Mouse (Mus musculus) MEL (cell line): ENCODE data around the gene Adgrb3. TPM values are rescaled to one million over a fixed set of nuclear protein-coding genes. Genes with fewer than 3 reads are reported as not detected.

Experiments
- DNase-seq: peaks from one replicate; pipeline ENCODE4 v3.0.0; 2011; ENCODE audit warnings: low read depth, low spot score
- H3K27ac ChIP-seq: 2 replicates; pipeline ENCODE4 v1.5.1; 2012; ENCODE audit warnings: low read depth, mild to moderate bottlenecking, control low read depth, low read length, moderate library complexity; ENCODE audit not compliant: control insufficient read depth
- H3K27me3 ChIP-seq, 2 experiments: fragments of 150-350 bp in 1 of 2; sonication (generic) in 1 of 2; 2 replicates each; pipeline ENCODE4 v1.6.1; 2012; ENCODE audit warnings: low read length in 2 of 2, mild to moderate bottlenecking in 2 of 2, improper control_type of control experiment in 1 of 2, moderate library complexity in 1 of 2; ENCODE audit not compliant: insufficient read depth in 2 of 2, control insufficient read depth in 1 of 2
- H3K36me3 ChIP-seq, 2 experiments: 2 replicates each; pipeline ENCODE4 v1.6.1; 2012 to 2014; ENCODE audit warnings: low read length in 2 of 2, improper control_type of control experiment in 1 of 2, inconsistent platforms in 1 of 2, mild to moderate bottlenecking in 1 of 2; ENCODE audit not compliant: insufficient read depth in 2 of 2, control insufficient read depth in 1 of 2
- H3K4me1 ChIP-seq, 2 experiments: fragments of 150-350 bp in 1 of 2; sonication (generic) in 1 of 2; 2 replicates each; pipeline ENCODE4 v1.6.1; 2012; ENCODE audit warnings: low read length in 2 of 2, improper control_type of control experiment in 1 of 2, mild to moderate bottlenecking in 1 of 2; ENCODE audit not compliant: insufficient read depth in 2 of 2, control insufficient read depth in 1 of 2
- H3K4me3 ChIP-seq, 2 experiments: fragments of 150-350 bp in 1 of 2; sonication (generic) in 1 of 2; 2 replicates each; pipeline ENCODE4 v1.5.1; 2012; ENCODE audit warnings: low read depth in 2 of 2, low read length in 2 of 2, mild to moderate bottlenecking in 2 of 2, moderate library complexity in 2 of 2, control low read depth in 1 of 2, improper control_type of control experiment in 1 of 2; ENCODE audit not compliant: control insufficient read depth in 1 of 2, insufficient read depth in 1 of 2
- H3K79me2 ChIP-seq: 2 replicates; pipeline ENCODE4 v1.6.1; 2012; ENCODE audit warnings: mild to moderate bottlenecking, low read length, moderate library complexity; ENCODE audit not compliant: control insufficient read depth, poor library complexity, insufficient read depth
- H3K9ac ChIP-seq: 2 replicates; pipeline ENCODE4 v1.6.1; 2012; ENCODE audit warnings: low read depth, mild to moderate bottlenecking, control low read depth, low read length, moderate library complexity; ENCODE audit not compliant: control insufficient read depth, poor library complexity, severe bottlenecking
- H3K9me3 ChIP-seq: fragments of 150-350 bp; sonication (generic); replicated peaks from 2 replicates; pipeline ENCODE4 v1.6.1; 2012; ENCODE audit warnings: mild to moderate bottlenecking, low read length, improper control_type of control experiment, moderate library complexity; ENCODE audit not compliant: insufficient read depth
- CHD1 ChIP-seq: IDR thresholded peaks from 2 replicates; pipeline ENCODE4 v1.6.1; 2012; ENCODE audit warnings: low read depth, mild to moderate bottlenecking, inconsistent platforms, low read length, improper control_type of control experiment
- CTCF ChIP-seq, 3 experiments: IDR thresholded peaks in 2 of 3; conservative IDR thresholded peaks in 1 of 3; 2 replicates each; pipeline ENCODE4 v1.5.1; 2011 to 2012; ENCODE audit warnings: low read length in 3 of 3, low read depth in 2 of 3, mild to moderate bottlenecking in 2 of 3, improper control_type of control experiment in 1 of 3, inconsistent platforms in 1 of 3, mixed read lengths in 1 of 3, moderate library complexity in 1 of 3; ENCODE audit not compliant: control insufficient read depth in 1 of 3, insufficient read depth in 1 of 3, poor library complexity in 1 of 3, severe bottlenecking in 1 of 3
- E2F4 ChIP-seq: IDR thresholded peaks from 2 replicates; pipeline ENCODE4 v1.6.1; 2011; ENCODE audit warnings: low read depth, low read length, improper control_type of control experiment, borderline replicate concordance
- EP300 ChIP-seq, 2 experiments: IDR thresholded peaks; 2 replicates each; pipeline ENCODE4 v1.6.1; 2011; ENCODE audit warnings: improper control_type of control experiment in 2 of 2, low read length in 2 of 2, low read depth in 1 of 2, mild to moderate bottlenecking in 1 of 2
- GABPA ChIP-seq: IDR thresholded peaks from 2 replicates; pipeline ENCODE4 v1.6.1; 2012; ENCODE audit warnings: low read depth, mild to moderate bottlenecking, inconsistent platforms, low read length, improper control_type of control experiment, moderate library complexity
- GATA1 ChIP-seq: IDR thresholded peaks from 2 replicates; pipeline ENCODE4 v1.6.1; 2011; ENCODE audit warnings: low read depth, low read length, improper control_type of control experiment
- KAT2A ChIP-seq: conservative IDR thresholded peaks from 2 replicates; pipeline ENCODE4 v1.6.1; 2012; ENCODE audit warnings: low read depth, low read length, improper control_type of control experiment, inconsistent platforms
- MAFK ChIP-seq: IDR thresholded peaks from 2 replicates; pipeline ENCODE4 v1.6.1; 2011; ENCODE audit warnings: low read depth, mild to moderate bottlenecking, low read length, improper control_type of control experiment, borderline replicate concordance
- MAX ChIP-seq: IDR thresholded peaks from 2 replicates; pipeline ENCODE4 v1.6.1; 2011; ENCODE audit warnings: low read length, improper control_type of control experiment
- MEF2A ChIP-seq: IDR thresholded peaks from 2 replicates; pipeline ENCODE4 v1.6.1; 2014; ENCODE audit warnings: low read depth, mild to moderate bottlenecking, inconsistent platforms, low read length, improper control_type of control experiment; ENCODE audit not compliant: poor library complexity, insufficient replicate concordance, severe bottlenecking; ENCODE audit errors: extremely low read depth
- MXI1 ChIP-seq: IDR thresholded peaks from 2 replicates; pipeline ENCODE4 v1.6.1; 2011; ENCODE audit warnings: mild to moderate bottlenecking, low read depth, low read length, improper control_type of control experiment
- MYB ChIP-seq: IDR thresholded peaks from 2 replicates; pipeline ENCODE4 v1.6.1; 2011; ENCODE audit warnings: mild to moderate bottlenecking, low read depth, low read length, improper control_type of control experiment
- MYC ChIP-seq: IDR thresholded peaks from 2 replicates; pipeline ENCODE4 v1.6.1; 2011; ENCODE audit warnings: low read depth, mild to moderate bottlenecking, low read length, improper control_type of control experiment, moderate library complexity
- NRF1 ChIP-seq: IDR thresholded peaks from 2 replicates; pipeline ENCODE4 v1.6.1; 2014; ENCODE audit warnings: low read depth, mild to moderate bottlenecking, inconsistent platforms, low read length, improper control_type of control experiment, moderate library complexity; ENCODE audit not compliant: poor library complexity, insufficient read depth, severe bottlenecking
- POLR2A ChIP-seq, 2 experiments: IDR thresholded peaks; 2 replicates each; pipeline ENCODE4 v1.6.1; 2011 to 2012; ENCODE audit warnings: low read length in 2 of 2, mild to moderate bottlenecking in 2 of 2, control low read depth in 1 of 2, improper control_type of control experiment in 1 of 2, low read depth in 1 of 2, moderate library complexity in 1 of 2; ENCODE audit not compliant: control insufficient read depth in 1 of 2, insufficient read depth in 1 of 2, poor library complexity in 1 of 2
- POLR2AphosphoS2 ChIP-seq: IDR thresholded peaks from 2 replicates; pipeline ENCODE4 v1.6.1; 2011; ENCODE audit warnings: low read length, improper control_type of control experiment
- RAD21 ChIP-seq: IDR thresholded peaks from 2 replicates; pipeline ENCODE4 v1.6.1; 2011; ENCODE audit warnings: mild to moderate bottlenecking, low read depth, low read length, improper control_type of control experiment
- SIN3A ChIP-seq: IDR thresholded peaks from 2 replicates; pipeline ENCODE4 v1.6.1; 2012; ENCODE audit warnings: low read length, improper control_type of control experiment, inconsistent platforms
- TBP ChIP-seq: IDR thresholded peaks from 2 replicates; pipeline ENCODE4 v1.8.0; 2011; ENCODE audit warnings: low read depth, low read length, improper control_type of control experiment
- TCF12 ChIP-seq: IDR thresholded peaks from 2 replicates; pipeline ENCODE4 v1.6.1; 2014; ENCODE audit warnings: low read depth, mild to moderate bottlenecking, inconsistent platforms, low read length, improper control_type of control experiment, moderate library complexity
- ZC3H11A ChIP-seq: IDR thresholded peaks from 2 replicates; pipeline ENCODE4 v1.6.1; 2012; ENCODE audit warnings: low read depth, mild to moderate bottlenecking, inconsistent platforms, low read length, improper control_type of control experiment
- ZKSCAN1 ChIP-seq: IDR thresholded peaks from 2 replicates; pipeline ENCODE4 v1.6.1; 2012; ENCODE audit warnings: low read depth, mild to moderate bottlenecking, inconsistent platforms, low read length, improper control_type of control experiment, moderate library complexity
- ZNF384 ChIP-seq: IDR thresholded peaks from 2 replicates; pipeline ENCODE4 v1.6.1; 2012; ENCODE audit warnings: low read depth, mild to moderate bottlenecking, inconsistent platforms, low read length, improper control_type of control experiment
- polyA plus RNA-seq, 2 experiments: library from polyadenylated mRNA; stranded (reverse) in 1 of 2; unstranded in 1 of 2; fragments of >175 nt in 1 of 2; fragments of >200 nt in 1 of 2; gene quantifications; 2 replicates each; pipeline versions ENCODE4 v1.2.1 to v1.2.4; 2012; ENCODE audit warnings: low replicate concordance in 2 of 2, low read depth in 1 of 2; ENCODE audit not compliant: insufficient read length in 2 of 2, insufficient read depth in 1 of 2, missing spikeins in 1 of 2
- total RNA-seq: library from RNA; depleted of rRNA; stranded (reverse); fragments of 300-350 nt; gene quantifications from 2 replicates; pipeline ENCODE4 v1.2.3, GENCODE M21; 2012

Gene Adgrb3
- total and polyA plus RNA-seq, 3 experiments: not detected

DNA sequence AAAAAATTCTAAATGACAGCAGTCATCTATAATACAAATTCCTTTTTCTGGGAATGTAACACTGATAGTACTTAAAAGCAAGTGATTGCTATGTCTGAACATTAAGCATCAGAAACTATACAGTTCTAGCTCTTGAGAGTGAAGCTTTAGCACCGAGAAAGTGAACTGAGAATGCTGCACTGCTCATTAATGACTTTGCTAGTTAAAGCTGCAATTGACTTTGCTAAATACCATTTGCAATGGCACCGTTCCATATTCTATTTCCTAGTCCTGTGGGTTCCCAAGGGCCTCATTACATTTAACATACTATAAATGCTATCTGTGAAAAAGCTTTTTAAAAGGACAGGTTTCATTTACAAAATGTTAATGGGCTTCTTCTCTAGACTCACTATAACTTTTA lies 414.4 kb downstream of the Adgrb3 start:
- H3K4me3 ChIP-seq: no peak overlapping the region
- DNase-seq: no peak
- TF ChIP-seq MAFK: no peak
- TF ChIP-seq ZKSCAN1: no peak
- TF ChIP-seq CHD1: no peak
- TF ChIP-seq MEF2A: no peak
- TF ChIP-seq TCF12: no peak
- TF ChIP-seq POLR2A (IDR thresholded peaks at IDR 0.05; ENCODE audit: control insufficient read depth in 1 of 2, insufficient read depth in 1 of 2, low read depth in 1 of 2, low read length in 2 of 2, poor library complexity in 1 of 2): no peak
- no peak for TF ChIP-seq MAX
- TF ChIP-seq NRF1: no peak
- no peak for TF ChIP-seq TBP
- no peak for TF ChIP-seq GABPA
- no peak for TF ChIP-seq EP300 (IDR thresholded peaks at IDR 0.05; ENCODE audit: low read depth in 1 of 2, low read length in 2 of 2)
- TF ChIP-seq SIN3A: no peak
- TF ChIP-seq CTCF (IDR thresholded peaks at IDR 0.05 in 2 of 3, conservative IDR thresholded peaks at IDR 0.05 in 1 of 3; ENCODE audit: control insufficient read depth in 1 of 3, insufficient read depth in 1 of 3, low read depth in 2 of 3, low read length in 3 of 3, poor library complexity in 1 of 3, severe bottlenecking in 1 of 3): no peak
- TF ChIP-seq ZC3H11A: no peak
- no peak for TF ChIP-seq MYC
- TF ChIP-seq KAT2A: no peak
- H3K36me3 ChIP-seq: no peaks in the 10 kb centered on the region
- no peaks in the 10 kb centered on the region for H3K4me1 ChIP-seq
- no peak overlapping the region for H3K27ac ChIP-seq
- H3K27me3 ChIP-seq: no peaks in the 10 kb centered on the region
- H3K9me3 ChIP-seq: no peaks in the 10 kb centered on the region
- H3K79me2 ChIP-seq: no peaks in the 10 kb centered on the region
- no peak overlapping the region for H3K9ac ChIP-seq

DNA sequence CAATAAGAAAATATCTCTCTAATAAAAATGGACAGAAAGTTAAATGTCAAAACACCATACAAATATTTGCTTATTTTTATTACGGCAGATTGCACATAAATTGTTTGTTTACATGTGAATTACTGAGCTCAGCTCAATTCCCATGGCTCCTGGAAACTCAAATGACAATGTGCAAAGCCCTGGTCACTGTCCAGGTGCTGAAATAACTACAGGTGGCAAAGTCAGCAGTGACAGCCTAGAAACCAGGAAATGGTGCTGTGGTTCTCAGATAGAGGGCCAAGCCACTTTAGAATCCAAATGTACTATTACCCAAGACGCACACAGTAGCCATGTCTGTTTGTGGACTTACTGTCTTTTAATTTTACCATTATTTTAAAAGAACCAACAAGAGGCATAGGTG lies 465.3 kb downstream of the Adgrb3 start:
- no peak for TF ChIP-seq MXI1
- no peak for TF ChIP-seq RAD21
- no peak for TF ChIP-seq POLR2AphosphoS2
- no peak for TF ChIP-seq GATA1
- TF ChIP-seq MYB: no peak
- no peak for TF ChIP-seq E2F4
- TF ChIP-seq TCF12: no peak
- TF ChIP-seq ZNF384: no peak
- no peak for DNase-seq
- no peak overlapping the region for H3K9ac ChIP-seq
- no peaks in the 10 kb centered on the region for H3K27me3 ChIP-seq
- H3K79me2 ChIP-seq: no peaks in the 10 kb centered on the region
- no peaks in the 10 kb centered on the region for H3K4me1 ChIP-seq
- no peaks in the 10 kb centered on the region for H3K9me3 ChIP-seq
- H3K36me3 ChIP-seq: no peaks in the 10 kb centered on the region
- H3K27ac ChIP-seq: no peak overlapping the region
- H3K4me3 ChIP-seq: no peak overlapping the region
